Mouse (Mus musculus) mammary gland, adult 2 months (tissue): ENCODE data around the gene Cacna1c. TPM values are rescaled to one million over a fixed set of nuclear protein-coding genes. Genes with fewer than 3 reads are reported as not detected.

Source experiments
- polyA plus RNA-seq: library from polyadenylated mRNA; depleted of rRNA; stranded (reverse); fragments of >200 nt; gene quantifications from 2 replicates; pipeline ENCODE4 v1.2.3, GENCODE M21; 2012; ENCODE audit warnings: low replicate concordance; rRNA removed

Gene Cacna1c
- 2.3 and 2.9 TPM in 2 replicates for polyA plus RNA-seq

GRCm38 (mm10) chr6:119196382-119197305 lies at the start of gene Cacna1c:
Cacna1c (minus strand) TSS chr6:119196418.

GRCm38 (mm10) chr6:119236241-119236640 lies 40.0 kb upstream of the Cacna1c start, which contains the start of gene Cacna2d4:
Cacna2d4 (plus strand) TSS chr6:119236526.

DNA sequence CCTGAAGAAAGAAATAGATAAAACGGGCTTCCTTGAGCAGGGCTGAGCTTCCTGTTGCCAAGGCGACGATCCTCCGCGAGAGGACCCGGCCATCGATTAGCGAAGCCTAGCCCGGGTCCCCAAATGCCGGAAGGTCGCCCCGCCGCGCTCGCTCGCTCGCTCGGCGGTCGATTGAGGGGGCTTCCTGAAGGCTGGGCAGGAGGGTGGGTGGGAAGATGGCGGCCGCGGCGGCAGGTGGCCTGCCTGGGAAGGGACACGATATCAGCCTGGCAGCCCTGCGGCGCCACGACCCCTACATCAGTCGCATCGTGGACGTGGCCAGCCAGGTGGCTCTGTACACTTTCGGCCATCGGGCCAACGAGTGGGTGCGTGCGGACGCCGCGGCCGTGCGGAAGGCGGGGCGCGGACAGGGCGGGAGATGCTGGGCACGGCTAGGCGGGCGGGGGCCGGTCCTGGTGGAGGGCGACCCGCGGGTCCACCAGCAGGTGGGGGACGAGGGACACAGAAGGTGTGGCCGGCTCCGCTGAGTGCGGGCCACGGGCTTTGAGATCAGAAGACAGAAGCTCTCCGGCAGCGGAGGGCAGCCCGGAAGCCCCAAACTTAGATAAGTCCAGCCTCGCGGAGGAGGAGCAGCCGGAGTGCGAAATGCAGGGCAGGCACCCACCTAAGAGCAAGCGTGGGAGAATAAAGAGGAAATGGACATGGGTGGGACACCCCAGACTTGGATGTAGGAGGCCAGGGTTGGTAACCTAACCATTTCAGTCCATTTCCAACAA lies 21.0 kb downstream of the Cacna1c start, which contains the start of gene Dcp1b:
Gene Dcp1b, plus strand, starts transcription at position 176 of the 776 bp plus-strand sequence.

GRCm38 (mm10) chr6:118561745-118562609 lies 634.2 kb downstream of the Cacna1c start, which contains the start of gene Ankrd26:
Ankrd26 (minus strand) TSS chr6:118562226.

Other genes starting within 250 kb of the Cacna1c start
- gene Dcp1b, start 21.2 kb downstream of the Cacna1c start, polyA plus RNA-seq, result 15.3 and 25.0 TPM in 2 replicates
- gene Cacna2d4, start 40.1 kb upstream of the Cacna1c start, polyA plus RNA-seq, result 2.4 and 5.1 TPM in 2 replicates
- 0.35 and 0.59 TPM in 2 replicates for gene Lrtm2, start 134.3 kb upstream of the Cacna1c start, polyA plus RNA-seq
- gene Adipor2, start 221.3 kb upstream of the Cacna1c start, polyA plus RNA-seq, result 154 and 332 TPM in 2 replicates